Mouse (Mus musculus) lung, embryonic 15.5 days (tissue): Measurements from ENCODE around the gene Shc2. TPM values are rescaled to one million over a fixed set of nuclear protein-coding genes. Genes with fewer than 3 reads are reported as not detected.

Experiments
- ATAC-seq: fragments of 200-750 bp; cut with Nextera tagmentation; 2 replicates; pipeline ENCODE4 v1.8.0; 2017; ENCODE audit warnings: moderate number of reproducible peaks, borderline replicate concordance; ENCODE audit not compliant: low FRiP score, low TSS enrichment; ENCODE audit errors: extremely low read depth
- H3K27ac ChIP-seq: fragments of 300-500 bp; sonication (generic); 2 replicates; pipeline ENCODE4 v1.5.1; 2015; ENCODE audit warnings: moderate library complexity, mild to moderate bottlenecking, inconsistent platforms
- H3K27me3 ChIP-seq: fragments of 300-500 bp; sonication (generic); 2 replicates; pipeline ENCODE4 v1.6.1; 2015; ENCODE audit warnings: inconsistent platforms
- H3K36me3 ChIP-seq: fragments of 300-500 bp; sonication (generic); 2 replicates; pipeline ENCODE4 v1.6.1; 2015; ENCODE audit warnings: inconsistent platforms
- H3K4me1 ChIP-seq: fragments of 300-500 bp; sonication (generic); 2 replicates; pipeline ENCODE4 v1.6.1; 2015; ENCODE audit warnings: inconsistent platforms
- H3K4me2 ChIP-seq: fragments of 300-500 bp; sonication (generic); 2 replicates; pipeline ENCODE4 v1.6.1; 2015; ENCODE audit warnings: inconsistent platforms, mild to moderate bottlenecking, moderate library complexity
- H3K4me3 ChIP-seq: fragments of 300-500 bp; sonication (generic); 2 replicates; pipeline ENCODE4 v1.5.1; 2015; ENCODE audit warnings: mild to moderate bottlenecking, inconsistent platforms
- H3K9ac ChIP-seq: fragments of 300-500 bp; sonication (generic); 2 replicates; pipeline ENCODE4 v1.6.1; 2015; ENCODE audit warnings: inconsistent platforms
- H3K9me3 ChIP-seq: fragments of 300-500 bp; sonication (generic); 2 replicates; pipeline ENCODE4 v1.6.1; 2016; ENCODE audit warnings: inconsistent platforms
- WGBS: fragments of 180-500 bp; shearing (Covaris S2); methylation state at CpG from one replicate; pipeline ENCODE4 v1.1.7; 2015; 5-methylcytosine and 5-hydroxymethylcytosine counted together
- polyA plus RNA-seq: library from polyadenylated mRNA; unstranded; fragments of >200 nt; fragmentation: Nextera tagmentation; extraction: Ambion mirVana; gene quantifications from 2 replicates; pipeline ENCODE4 v1.2.1, GENCODE M21; 2015

Gene Shc2
- polyA plus RNA-seq, 1 experiment from 2014 or later = 6.2 TPM

GRCm38 (mm10) chr10:79680606-79681495 lies 43.1 kb upstream of the Shc2 start:
- Histone ChIP-seq H3K36me3 (peaks cover 19% of the 10 kb centered on the region), H3K27me3 (no peaks in the 10 kb centered on the region), H3K4me2 (peak overlapping the region; percentile 65), H3K4me1 (peaks cover 25% of the 10 kb centered on the region), H3K9me3 (no peaks in the 10 kb centered on the region), H3K27ac (peak overlapping the region; percentile 79), H3K4me3 (peak overlapping the region; percentile 69), H3K9ac (peak overlapping the region; percentile 39)
- WGBS = 31% methylated on average over 11 of the region's 11 CpGs
- peak; percentile 8; the same call in 1 of the 2 replicates for ATAC-seq

GRCm38 (mm10) chr10:79675346-79676035 lies 37.8 kb upstream of the Shc2 start:
- Histone ChIP-seq H3K36me3 (0 out of 2 replicates have a peak, but pooled peaks cover 6% of the 10 kb centered on the region), H3K9ac (no peak overlapping the region), H3K4me1 (peaks cover 7% of the 10 kb centered on the region), H3K4me3 (no peak overlapping the region), H3K27me3 (no peaks in the 10 kb centered on the region), H3K4me2 (no peak overlapping the region), H3K9me3 (no peaks in the 10 kb centered on the region), H3K27ac (no peak overlapping the region)
- ATAC-seq = no peak
- 52% methylated on average over 44 of the region's 44 CpGs for WGBS

- Histone ChIP-seq H3K36me3 (0 out of 2 replicates have a peak, but pooled peaks cover 6% of the 10 kb centered on the region), H3K27ac (no peak overlapping the region), H3K4me1 (peaks cover 12% of the 10 kb centered on the region), H3K27me3 (no peaks in the 10 kb centered on the region; the same call in 1 of the 2 replicates), H3K4me3 (no peak overlapping the region), H3K9me3 (no peaks in the 10 kb centered on the region), H3K9ac (no peak overlapping the region), H3K4me2 (no peak overlapping the region)
- WGBS = 82% methylated on average over 3 of the region's 3 CpGs
- ATAC-seq = no peak
Measured at GRCm38 (mm10) chr10:79673054-79673453, 35.3 kb upstream of the Shc2 start.

GRCm38 (mm10) chr10:79672088-79672455 lies 34.4 kb upstream of the Shc2 start:
- H3K27ac ChIP-seq = no peak overlapping the region
- no peak for ATAC-seq
- H3K4me2 ChIP-seq = no peak overlapping the region
- 0 out of 2 replicates have a peak, but pooled peaks cover 6% of the 10 kb centered on the region for H3K36me3 ChIP-seq
- peaks cover 12% of the 10 kb centered on the region for H3K4me1 ChIP-seq
- H3K4me3 ChIP-seq = no peak overlapping the region
- no peak overlapping the region for H3K9ac ChIP-seq
- H3K27me3 ChIP-seq = no peaks in the 10 kb centered on the region; the same call in 1 of the 2 replicates
- no peaks in the 10 kb centered on the region for H3K9me3 ChIP-seq
- 54% methylated on average over 3 of the region's 3 CpGs for WGBS

- H3K9me3 ChIP-seq = no peaks in the 10 kb centered on the region
- no peak for ATAC-seq
- H3K4me1 ChIP-seq = peaks cover 12% of the 10 kb centered on the region
- 0 out of 2 replicates have a peak, but pooled peaks cover 6% of the 10 kb centered on the region for H3K36me3 ChIP-seq
- H3K27ac ChIP-seq = no peak overlapping the region
- WGBS = 49% methylated on average over 6 of the region's 6 CpGs
- H3K4me2 ChIP-seq = no peak overlapping the region
- no peaks in the 10 kb centered on the region; the same call in 1 of the 2 replicates for H3K27me3 ChIP-seq
- no peak overlapping the region for H3K4me3 ChIP-seq
- no peak overlapping the region for H3K9ac ChIP-seq
Measured at GRCm38 (mm10) chr10:79671396-79672087, 33.8 kb upstream of the Shc2 start.

GRCm38 (mm10) chr10:79670071-79670888 lies 32.6 kb upstream of the Shc2 start:
- peak overlapping the region; percentile 80 for H3K4me3 ChIP-seq
- peaks cover 12% of the 10 kb centered on the region for H3K4me1 ChIP-seq
- H3K4me2 ChIP-seq = peak overlapping the region; percentile 91
- H3K9ac ChIP-seq = peak overlapping the region; percentile 65
- H3K9me3 ChIP-seq = no peaks in the 10 kb centered on the region
- 0 out of 2 replicates have a peak, but pooled peaks cover 6% of the 10 kb centered on the region for H3K36me3 ChIP-seq
- H3K27ac ChIP-seq = peak overlapping the region; percentile 8; the same call in 1 of the 2 replicates
- peak; percentile 15; the same call in 1 of the 2 replicates for ATAC-seq
- WGBS = 29% methylated on average over 15 of the region's 15 CpGs
- no peaks in the 10 kb centered on the region; the same call in 1 of the 2 replicates for H3K27me3 ChIP-seq

- H3K36me3 ChIP-seq = 0 out of 2 replicates have a peak, but pooled peaks cover 6% of the 10 kb centered on the region
- under 1% methylated on average over 47 of the region's 47 CpGs for WGBS
- H3K9ac ChIP-seq = peak overlapping the region; percentile 65
- H3K4me1 ChIP-seq = peaks cover 12% of the 10 kb centered on the region
- no peaks in the 10 kb centered on the region; the same call in 1 of the 2 replicates for H3K27me3 ChIP-seq
- peak overlapping the region; percentile 80 for H3K4me3 ChIP-seq
- ATAC-seq = peak; percentile 58; the same call in 1 of the 2 replicates
- H3K4me2 ChIP-seq = peak overlapping the region; percentile 91
- H3K9me3 ChIP-seq = no peaks in the 10 kb centered on the region
- peak overlapping the region; percentile 91 for H3K27ac ChIP-seq
Measured at GRCm38 (mm10) chr10:79669576-79670057, 31.9 kb upstream of the Shc2 start.

GRCm38 (mm10) chr10:79668771-79669575 lies 31.3 kb upstream of the Shc2 start, which contains the start of gene Tpgs1:
Gene Tpgs1 (plus strand): TSS chr10:79669369.
- Histone ChIP-seq H3K27me3 (no peaks in the 10 kb centered on the region; the same call in 1 of the 2 replicates), H3K9ac (peak within 1 kb of the TSS; percentile 65), H3K4me2 (peak within 1 kb of the TSS; percentile 91), H3K4me3 (peak within 1 kb of the TSS; percentile 80), H3K36me3 (0 out of 2 replicates have a peak, but pooled peaks cover 6% of the 10 kb centered on the region), H3K9me3 (no peaks in the 10 kb centered on the region), H3K27ac (peak within 1 kb of the TSS; percentile 91), H3K4me1 (peaks cover 12% of the 10 kb centered on the region)
- peak; percentile 78 for ATAC-seq
- under 1% methylated on average over 45 of the region's 45 CpGs for WGBS

- ATAC-seq = no peak
- Histone ChIP-seq H3K9ac (no peak overlapping the region), H3K4me2 (no peak overlapping the region), H3K9me3 (no peaks in the 10 kb centered on the region), H3K27ac (no peak overlapping the region), H3K4me1 (peaks cover 12% of the 10 kb centered on the region), H3K27me3 (no peaks in the 10 kb centered on the region; the same call in 1 of the 2 replicates), H3K36me3 (no peaks in the 10 kb centered on the region), H3K4me3 (no peak overlapping the region)
- WGBS = 75% methylated on average over 5 of the region's 5 CpGs
Measured at GRCm38 (mm10) chr10:79668076-79668475, 30.4 kb upstream of the Shc2 start.

GRCm38 (mm10) chr10:79666493-79666892 lies 28.8 kb upstream of the Shc2 start:
- Histone ChIP-seq H3K4me1 (peaks cover 8% of the 10 kb centered on the region), H3K36me3 (no peaks in the 10 kb centered on the region), H3K27ac (no peak overlapping the region), H3K4me2 (no peak overlapping the region), H3K4me3 (no peak overlapping the region), H3K9ac (no peak overlapping the region), H3K27me3 (no peaks in the 10 kb centered on the region; the same call in 1 of the 2 replicates), H3K9me3 (no peaks in the 10 kb centered on the region)
- WGBS = 59% methylated on average over 9 of the region's 9 CpGs
- no peak for ATAC-seq
